Mouse (Mus musculus) gastrocnemius, postnatal 25 days (tissue): ENCODE results near the gene Dlg2. TPM values are rescaled to one million over a fixed set of nuclear protein-coding genes. Genes with fewer than 3 reads are reported as not detected.

Source experiments
- DNase-seq: peaks from one replicate; pipeline ENCODE4 v3.0.0; 2022
- total RNA-seq, 2 experiments: library from RNA; stranded (reverse); gene quantifications; 1 replicate in 1 of 2; 2 replicates in 1 of 2; pipeline ENCODE4 v1.2.3; 2021

The Dlg2 gene
- total RNA-seq, 2 experiments from 2014 or later, result 0.05 to 0.75 TPM

- DNase-seq, result no peak
These were observed 1708.0 kb downstream of the Dlg2 start for GRCm38 (mm10) chr7:92184371-92185059.

DNA sequence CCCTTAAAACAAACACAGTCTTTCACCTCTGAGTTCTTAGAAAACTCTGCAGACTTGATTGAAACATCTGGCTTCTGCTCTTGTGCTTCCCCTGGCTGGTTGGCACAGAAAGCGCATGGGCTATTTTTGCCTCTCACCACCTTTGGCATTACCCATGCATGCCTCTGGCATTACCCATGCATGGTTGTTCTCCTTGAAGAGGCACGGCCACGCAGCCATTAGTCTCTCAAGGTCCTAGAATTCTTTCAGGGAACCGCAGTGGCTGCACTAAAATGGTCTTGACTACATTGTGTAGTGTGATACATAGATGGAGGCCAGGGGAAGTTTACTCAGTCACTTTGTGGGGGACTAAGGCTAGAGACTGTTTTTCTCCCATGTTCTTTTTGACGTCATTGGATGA, 1709.9 kb downstream of the Dlg2 start:
- DNase-seq, result no peak

DNA sequence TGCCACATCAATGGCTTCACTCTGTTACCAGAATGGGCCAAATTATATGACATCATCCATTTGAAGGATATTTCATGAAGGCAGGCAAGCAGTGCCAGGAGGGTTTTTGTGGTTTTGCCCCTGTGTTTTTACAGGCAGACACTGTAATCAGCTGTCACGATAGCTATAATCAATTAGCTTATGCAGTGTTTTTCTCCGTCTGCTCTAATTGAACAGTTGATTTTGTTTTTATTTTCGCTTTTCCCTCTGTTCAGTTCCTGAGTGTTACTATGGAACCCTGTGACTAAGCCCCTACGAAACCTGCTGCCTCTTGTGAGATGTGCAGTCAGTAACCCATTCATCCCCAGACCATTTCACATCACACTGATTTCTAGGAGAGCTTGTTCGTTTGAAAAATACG, 1712.7 kb downstream of the Dlg2 start:
- no peak for DNase-seq

GRCm38 (mm10) chr7:92196004-92196403, 1719.5 kb downstream of the Dlg2 start:
- DNase-seq, result no peak

- DNase-seq, result no peak
These were observed 1721.1 kb downstream of the Dlg2 start for GRCm38 (mm10) chr7:92197621-92198020.

GRCm38 (mm10) chr7:92199131-92199530, 1722.7 kb downstream of the Dlg2 start:
- DNase-seq, result no peak

DNA sequence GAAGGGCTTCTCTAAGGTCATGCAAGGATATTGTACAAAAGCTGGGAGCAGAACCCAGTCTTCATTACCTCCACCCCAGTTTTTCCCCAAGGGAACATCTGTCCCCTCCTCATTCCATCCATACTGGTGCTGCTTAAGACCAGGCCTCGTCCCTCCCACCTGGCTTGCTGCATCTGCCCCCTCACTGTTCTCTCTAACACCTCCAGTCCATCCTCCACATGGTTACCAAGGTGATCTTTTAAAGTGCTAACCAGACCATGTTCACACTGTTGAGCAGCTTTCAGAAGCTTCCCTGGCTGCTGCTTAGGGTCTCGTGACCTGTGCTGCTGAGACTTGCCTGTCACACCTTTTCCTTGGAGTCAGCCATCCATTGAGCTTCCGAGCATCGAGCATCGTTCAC, 1734.2 kb downstream of the Dlg2 start:
- DNase-seq, result no peak

- DNase-seq, result no peak
These were observed 1737.3 kb downstream of the Dlg2 start for GRCm38 (mm10) chr7:92213751-92214150.

- no peak for DNase-seq
These were observed 1741.7 kb downstream of the Dlg2 start for GRCm38 (mm10) chr7:92218171-92218570.

GRCm38 (mm10) chr7:92220619-92221018, 1744.1 kb downstream of the Dlg2 start:
- no peak for DNase-seq

- no peak for DNase-seq
These were observed 1758.2 kb downstream of the Dlg2 start for GRCm38 (mm10) chr7:92234476-92235202.

DNA sequence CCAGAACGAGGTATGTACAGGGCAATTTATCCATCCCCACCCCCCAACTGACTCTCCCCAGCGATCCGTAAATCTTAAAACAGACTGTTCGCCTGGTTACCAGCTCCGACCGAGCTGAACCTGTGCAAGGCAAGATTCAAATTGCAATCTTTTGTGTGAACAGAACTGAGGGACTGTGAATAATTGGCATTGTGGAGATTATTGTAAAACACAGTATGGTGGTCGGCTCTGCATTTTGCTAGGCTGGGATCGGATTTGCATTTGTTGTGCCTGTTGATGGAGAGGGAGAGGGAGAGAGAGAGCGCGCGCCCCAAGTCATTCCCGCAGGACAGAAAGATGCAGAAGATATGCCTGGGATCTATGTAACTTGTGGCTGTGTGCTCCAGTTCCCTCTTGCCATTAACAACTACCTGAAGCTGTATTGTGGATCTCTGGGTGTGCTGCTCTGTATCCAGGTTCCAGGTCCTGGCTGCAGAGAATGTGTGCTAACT, 1759.1 kb downstream of the Dlg2 start:
- DNase-seq, result no peak

DNA sequence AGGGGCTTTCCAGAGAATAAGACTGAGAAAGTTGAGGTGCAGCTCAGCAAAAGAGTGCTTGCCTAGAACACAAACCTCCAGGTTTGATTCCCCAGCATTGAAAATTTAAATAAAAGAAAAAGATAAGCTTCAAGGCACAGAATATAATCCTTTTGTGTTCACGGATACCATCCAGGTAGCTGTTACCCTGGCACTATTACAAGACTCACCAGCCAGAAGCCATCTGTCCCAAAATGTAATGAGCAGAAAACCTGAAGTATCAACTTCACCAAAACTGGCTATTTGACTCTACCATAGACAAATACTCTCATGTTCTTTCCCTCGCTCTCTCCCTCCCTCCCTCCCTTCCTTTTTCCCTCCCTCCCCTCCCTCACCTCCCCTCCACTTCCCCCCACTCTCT, 1764.4 kb downstream of the Dlg2 start:
- DNase-seq, result no peak

GRCm38 (mm10) chr7:92247594-92247993, 1771.1 kb downstream of the Dlg2 start:
- DNase-seq, result no peak

DNA sequence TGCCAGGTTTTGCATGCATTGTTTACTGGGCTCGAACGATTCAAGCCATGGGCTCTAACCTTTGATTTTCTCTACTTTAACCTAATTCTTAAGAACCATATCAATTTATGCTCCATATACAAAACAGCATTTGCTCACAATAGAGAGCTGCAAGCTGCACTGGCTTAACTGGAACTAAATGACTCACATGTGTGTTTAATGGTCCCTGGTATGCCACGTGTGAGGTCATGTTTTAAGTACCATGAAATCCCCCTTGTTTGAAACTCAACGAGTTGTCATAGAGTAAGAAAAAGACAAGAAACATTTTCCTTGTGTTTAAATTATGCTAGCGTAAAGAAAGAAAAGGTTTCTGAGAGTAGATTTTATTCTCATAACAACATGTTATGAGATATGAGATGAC, 1772.1 kb downstream of the Dlg2 start:
- no peak for DNase-seq

DNA sequence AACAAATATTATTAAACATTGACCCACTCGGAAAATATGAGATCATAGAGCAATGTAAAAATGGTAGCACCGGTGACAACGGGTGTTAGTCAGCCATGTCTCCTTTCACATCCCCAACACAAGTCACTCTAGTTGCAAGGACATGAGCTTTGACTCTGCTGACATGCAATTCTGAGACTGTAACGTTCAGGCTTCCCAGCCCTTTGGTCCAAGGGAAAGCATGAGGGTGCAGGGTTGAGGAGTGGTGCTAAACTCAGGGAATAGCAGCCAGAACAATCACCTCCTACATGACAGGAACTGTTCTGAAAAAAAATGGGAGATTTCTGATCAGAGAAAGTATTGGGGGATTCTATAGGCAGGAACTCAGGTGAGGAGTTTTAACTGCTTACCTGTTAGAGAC, 1781.7 kb downstream of the Dlg2 start:
- DNase-seq, result no peak

DNA sequence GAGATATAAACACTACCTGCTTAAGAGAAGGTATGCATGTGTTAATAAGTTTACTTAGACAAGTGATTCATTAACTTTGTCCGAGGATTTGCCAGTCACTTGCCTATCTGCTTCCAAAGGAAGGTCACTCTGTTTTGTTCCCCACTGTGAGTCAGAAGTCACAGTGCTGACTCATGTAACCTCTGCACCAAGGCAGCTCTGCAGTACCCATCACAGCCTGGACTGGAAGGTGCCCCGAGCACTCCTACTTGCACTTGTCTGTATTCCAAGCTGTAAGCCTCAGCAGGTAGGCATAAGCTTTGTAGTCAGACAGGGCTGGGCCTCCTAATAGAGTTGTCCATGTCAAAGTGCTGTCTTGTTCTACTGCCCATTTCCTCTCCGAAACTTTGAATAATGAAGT, 1782.2 kb downstream of the Dlg2 start:
- DNase-seq, result no peak

- DNase-seq, result no peak
These were observed 1787.9 kb downstream of the Dlg2 start for GRCm38 (mm10) chr7:92264325-92264724.

- DNase-seq, result no peak
These were observed 1788.5 kb downstream of the Dlg2 start for GRCm38 (mm10) chr7:92264964-92265363.

DNA sequence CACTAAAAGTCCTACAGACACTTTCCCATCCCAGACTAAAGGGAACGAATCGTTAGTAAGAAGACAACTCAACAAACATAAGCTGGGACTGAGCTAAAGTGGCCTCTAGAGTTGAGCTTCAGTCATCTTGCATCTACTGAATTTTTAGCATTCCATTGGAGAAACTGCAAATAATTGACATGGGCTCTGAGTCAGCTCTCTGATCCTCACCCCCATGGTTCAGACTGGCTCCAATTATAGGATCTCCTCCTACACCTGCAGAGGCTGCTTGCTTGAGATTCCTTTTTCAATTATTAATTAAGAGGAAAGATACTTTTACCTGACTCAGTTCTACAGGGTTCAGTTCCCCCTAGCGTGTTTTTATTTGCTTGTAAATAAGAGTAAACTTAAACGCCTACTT, 1798.9 kb downstream of the Dlg2 start:
- no peak for DNase-seq

GRCm38 (mm10) chr7:92277629-92278028, 1801.2 kb downstream of the Dlg2 start:
- no peak for DNase-seq

DNA sequence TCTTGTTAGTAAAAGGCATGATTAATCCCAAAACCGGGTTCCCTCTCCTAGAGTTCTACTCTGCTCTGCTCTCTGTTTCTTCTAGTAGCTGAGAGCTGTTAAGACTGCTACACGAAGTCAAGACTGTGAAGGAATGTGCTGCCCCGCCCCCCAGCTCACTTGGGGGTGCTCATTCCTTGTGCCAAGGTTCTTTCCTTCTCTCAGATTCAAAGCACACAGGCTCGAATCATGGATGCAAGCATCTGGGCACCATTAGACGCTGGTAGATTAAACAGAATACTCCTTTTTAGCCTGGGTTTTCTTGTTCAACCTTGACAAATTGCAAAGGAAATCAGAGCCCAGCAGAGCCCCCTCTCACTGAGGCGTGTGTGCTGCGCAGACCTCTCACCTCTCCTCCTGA, 1804.5 kb downstream of the Dlg2 start:
- no peak for DNase-seq

GRCm38 (mm10) chr7:92287058-92287457, 1810.6 kb downstream of the Dlg2 start:
- no peak for DNase-seq

DNA sequence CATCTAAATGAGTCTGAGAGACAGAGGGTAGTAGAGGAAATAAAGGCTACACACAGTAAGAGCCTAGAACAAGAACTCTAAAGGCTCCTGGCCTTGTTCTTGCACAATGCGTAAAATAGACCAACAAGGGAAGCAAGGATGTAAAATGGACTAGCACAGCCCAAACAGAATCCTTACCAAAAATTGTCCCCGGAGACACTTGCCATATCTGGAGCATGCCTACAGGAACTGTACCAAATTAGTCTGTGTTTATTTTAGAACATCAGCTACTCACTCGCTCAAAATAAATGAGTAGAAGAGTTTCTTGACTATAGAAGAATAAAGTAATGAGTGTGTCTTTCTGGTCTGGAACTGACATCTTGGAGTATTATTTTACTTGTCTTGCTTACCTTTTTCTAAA, 1812.3 kb downstream of the Dlg2 start:
- DNase-seq, result no peak
